ENCODE assay signal across 8 mouse cellular contexts in the genomic region with DNA sequence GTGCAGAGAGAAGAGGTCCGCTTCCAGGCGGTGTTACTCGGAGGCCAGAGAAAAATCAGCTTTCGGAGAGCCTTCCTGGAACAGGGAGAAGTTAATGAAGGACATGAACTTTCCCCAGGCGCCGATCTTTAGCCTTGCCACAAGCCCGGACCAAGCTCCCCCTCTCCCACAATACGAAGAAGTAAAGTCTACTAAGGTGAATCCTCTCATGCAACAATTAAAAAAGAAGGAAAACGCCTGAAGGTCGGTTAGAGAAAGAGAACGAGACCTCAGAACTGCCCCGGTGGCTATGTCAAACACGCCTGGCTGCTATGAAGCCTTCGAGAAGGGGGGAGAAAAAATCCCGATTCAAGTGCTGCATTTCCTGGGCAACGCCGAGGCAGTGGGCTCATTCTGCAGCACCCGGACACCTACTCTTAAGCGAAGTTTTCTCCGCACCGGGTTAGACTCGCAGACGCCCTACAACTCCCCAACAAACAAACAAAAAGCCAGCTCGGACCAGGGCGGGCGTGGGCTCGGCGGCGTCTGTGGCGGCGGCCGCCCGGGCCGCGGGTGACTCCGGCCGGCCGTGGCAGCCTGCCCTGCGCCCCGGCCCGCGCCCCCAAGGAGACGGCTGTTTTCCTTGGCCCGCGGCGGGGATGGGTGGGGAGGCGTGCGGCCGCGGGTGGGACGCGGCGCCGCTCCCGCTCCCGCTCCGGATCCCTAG. TPM values are rescaled to one million over a fixed set of nuclear protein-coding genes. Genes with fewer than 3 reads are reported as not detected.
DNase-seq lines count a peak whose midpoint lies in the region; ATAC-seq and TF ChIP-seq lines count a peak whose summit lies in the region.

No protein-coding gene starts in this region.

- H3K4me2 ChIP-seq in kidney, embryonic 14.5 days (replicated peaks; ENCODE audit: low read depth, low read length), result peak overlapping the region; percentile 82

- ATAC-seq in kidney, embryonic 14.5 days (ENCODE audit: low FRiP score, low TSS enrichment), result peak; percentile 13; the same call in 1 of the 2 replicates
- no peak for ATAC-seq in megakaryocyte progenitor cell, adult 5-6 weeks (replicated peaks; ENCODE audit: poor library complexity)

- H3K9me3 ChIP-seq in kidney, embryonic 14.5 days (ENCODE audit: control insufficient read depth, low read length), result no peaks in the 10 kb centered on the region

- H3K27me3 ChIP-seq in kidney, embryonic 14.5 days (ENCODE audit: control insufficient read depth, insufficient read depth, low read length), result no peaks in the 10 kb centered on the region

- H3K4me3 ChIP-seq in cortical plate, adult 2 months (ENCODE audit: insufficient read depth, low read length), result peak overlapping the region; percentile 87
- peak overlapping the region; percentile 65 for H3K4me3 ChIP-seq in kidney, embryonic 14.5 days (ENCODE audit: low read length)

- DNase-seq in right cerebral cortex, adult 18-20 months, result peak; percentile 43
- no peak for DNase-seq in right cerebral cortex, adult 2 months (ENCODE audit: low spot score in 2 of 2)
- DNase-seq in heart, adult 9 months (ENCODE audit: low spot score in 2 of 2), result peak; percentile 35 to 37
- DNase-seq in lung, postnatal 14 days, result peak; percentile 32
- peak; percentile 10 to 29 for DNase-seq in spleen, adult 18-20 months

- H3K27ac ChIP-seq in cortical plate, adult 2 months (ENCODE audit: insufficient read depth, low read length), result peak overlapping the region; percentile 100
- H3K27ac ChIP-seq in kidney, embryonic 14.5 days (ENCODE audit: low read depth, low read length), result peak overlapping the region; percentile 95

- H3K9ac ChIP-seq in kidney, embryonic 14.5 days (ENCODE audit: low read depth, low read length), result peak overlapping the region; percentile 96

- no peaks in the 10 kb centered on the region for H3K36me3 ChIP-seq in kidney, embryonic 14.5 days (ENCODE audit: control insufficient read depth, insufficient read depth, low read length)

- WGBS in kidney, embryonic 14.5 days, result under 1% methylated on average over 38 of the region's 57 CpGs

- no peak for TF ChIP-seq POLR2A in cortical plate, adult 2 months (IDR thresholded peaks at IDR 0.05; ENCODE audit: extremely low read depth, insufficient read depth, low read length)

- H3K4me1 ChIP-seq in cortical plate, adult 2 months (ENCODE audit: control insufficient read depth, insufficient read depth, low read length), result peaks cover 4% of the 10 kb centered on the region; the same call in 1 of the 2 replicates
- peaks cover 16% of the 10 kb centered on the region for H3K4me1 ChIP-seq in kidney, embryonic 14.5 days (ENCODE audit: control insufficient read depth, insufficient read depth, low read length)

- TF ChIP-seq CTCF in cortical plate, adult 2 months (IDR thresholded peaks at IDR 0.05; ENCODE audit: extremely low read depth, insufficient read depth, low read length), result no peak

RNA-seq across cellular contexts. Expression of gene Arhgap21, which starts 0.9 kb away (rescaled TPM):
- polyA plus RNA-seq in cortical plate, adult 2 months (2012; rRNA removed), result 104 and 131 TPM in 2 replicates
- polyA plus RNA-seq in kidney, embryonic 14.5 days (2014; fragmentation: Nextera tagmentation; extraction: Ambion mirVana), result 14.4 and 15.9 TPM in 2 replicates
- 34.4 and 37.6 TPM in 2 replicates for total RNA-seq in megakaryocyte progenitor cell, adult 5-6 weeks (2015)
- total RNA-seq in megakaryocyte progenitor cell, adult 5-6 weeks (2017), result 15.3 and 28.7 TPM in 2 replicates

Comparison
In these comparisons a context has a peak if more than half of its experiments do, and no peak if none do; other contexts are left out.
1. DNase-seq: peak in right cerebral cortex, adult 18-20 months (single experiment), heart, adult 9 months (2 of 2), lung, postnatal 14 days (single experiment) and spleen, adult 18-20 months (2 of 2); none in right cerebral cortex, adult 2 months (0 of 2).